Mouse (Mus musculus) cerebellum, adult 9-10 months (tissue): ENCODE data around the gene Vgf.

Source experiments
- DNase-seq: peaks from one replicate; pipeline ENCODE4 v3.0.0; 2022

Gene Vgf

GRCm38 (mm10) chr5:137026092-137026491 is at the start of gene Vgf:
Gene Vgf (plus strand): TSS chr5:137026392.
- DNase-seq: no peak

DNA sequence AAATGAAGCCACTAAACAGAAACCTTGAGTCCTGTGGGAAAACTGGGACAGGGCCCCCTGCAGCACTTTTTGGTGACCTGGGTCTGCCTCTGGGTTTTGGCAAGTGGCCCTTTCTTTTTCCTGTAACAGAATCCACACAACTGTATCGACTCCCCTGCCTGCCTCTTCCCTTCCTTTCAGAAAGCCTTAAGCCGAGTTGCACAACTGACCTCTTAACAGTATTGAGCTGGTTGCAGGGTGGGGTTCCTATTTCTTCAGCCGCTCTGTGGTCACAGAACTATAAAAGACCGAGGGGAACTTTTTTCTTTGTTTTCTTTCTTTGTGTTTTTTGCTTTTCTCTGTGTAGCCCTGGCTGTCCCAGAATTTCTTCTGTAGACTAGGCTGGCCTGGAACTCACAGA is 48.4 kb upstream of the Vgf start:
- no peak for DNase-seq

- no peak for DNase-seq
These were observed 46.4 kb upstream of the Vgf start for GRCm38 (mm10) chr5:136979762-136980161.

DNA sequence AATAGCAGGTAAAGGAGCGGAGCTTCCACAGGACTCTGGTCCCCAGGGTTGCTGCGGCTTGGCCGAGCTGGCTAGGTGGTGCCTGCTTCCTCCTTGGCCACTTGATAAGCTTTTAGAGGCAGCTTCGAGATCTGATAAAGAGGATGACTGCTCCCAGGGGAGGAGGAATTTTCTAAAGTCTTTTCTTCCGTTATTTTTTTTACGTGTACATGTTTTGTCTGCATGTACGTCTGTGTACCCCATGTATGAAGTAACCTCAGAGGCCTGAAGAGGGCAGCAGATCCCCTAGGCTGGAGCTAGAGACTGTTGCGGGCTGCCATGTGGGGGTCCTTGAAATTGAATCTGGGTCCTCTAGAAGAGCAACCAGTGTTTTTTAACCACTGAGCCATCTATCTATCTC is 45.2 kb upstream of the Vgf start:
- no peak for DNase-seq

DNA sequence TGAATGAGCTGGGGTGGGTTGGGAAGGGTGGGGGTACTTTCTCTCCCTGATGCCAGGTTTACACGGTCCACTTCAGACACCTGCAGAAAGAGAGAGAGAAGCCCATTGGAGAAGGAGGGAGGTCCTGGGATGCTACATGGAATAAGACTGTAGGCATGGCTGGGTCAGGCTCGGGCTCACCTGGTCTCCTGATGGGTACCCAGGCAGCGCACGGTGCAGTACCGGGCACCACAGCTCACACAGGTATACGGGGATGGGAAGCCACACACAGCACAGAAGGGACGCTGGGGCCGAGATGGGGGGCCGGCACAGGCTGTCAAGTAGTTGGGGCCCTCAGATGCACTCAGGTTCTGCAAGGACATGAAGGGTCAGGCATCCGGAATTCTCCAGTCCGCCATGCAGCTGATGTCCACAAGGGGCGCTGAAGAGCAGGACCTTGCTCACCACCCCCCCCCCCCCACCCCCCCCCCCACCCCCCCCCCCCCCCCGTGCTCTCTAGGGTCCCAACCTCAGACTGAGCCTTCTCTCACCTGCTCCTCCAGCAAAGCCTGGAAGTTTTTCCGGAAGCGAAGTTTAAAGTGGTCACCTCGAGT is 43.8 kb upstream of the Vgf start:
- DNase-seq: peak; percentile 45

- DNase-seq: peak; percentile 23
These were observed 41.4 kb upstream of the Vgf start for GRCm38 (mm10) chr5:136984828-136985227.

DNA sequence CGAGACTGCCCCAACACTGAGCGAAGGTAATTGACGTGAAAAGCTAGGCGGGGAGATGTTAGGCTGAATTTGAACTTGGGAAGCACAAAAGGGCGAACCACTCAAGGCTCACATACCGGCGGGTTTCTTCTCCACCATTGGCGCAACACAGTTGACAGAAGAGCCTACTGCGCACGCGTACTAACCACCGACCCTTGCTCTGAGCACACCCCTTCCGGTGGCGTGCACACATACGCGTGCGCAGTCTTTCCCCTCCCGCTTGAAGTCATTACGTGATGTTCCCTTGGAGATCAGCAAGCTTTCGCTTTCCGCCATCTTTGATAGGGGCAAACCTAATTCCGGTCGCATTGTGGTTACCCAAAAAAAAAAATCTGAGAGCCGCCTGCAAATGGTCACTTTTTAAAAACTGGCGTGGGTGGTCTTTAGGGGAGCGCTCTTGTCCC is 39.5 kb upstream of the Vgf start, which contains the start of gene Plod3:
Gene Plod3, plus strand, starts transcription at position 325 of the 443 bp plus-strand sequence.
- peak; percentile 98 for DNase-seq

- peak; percentile 85 for DNase-seq
These were observed 38.9 kb upstream of the Vgf start for GRCm38 (mm10) chr5:136987138-136987933.

DNA sequence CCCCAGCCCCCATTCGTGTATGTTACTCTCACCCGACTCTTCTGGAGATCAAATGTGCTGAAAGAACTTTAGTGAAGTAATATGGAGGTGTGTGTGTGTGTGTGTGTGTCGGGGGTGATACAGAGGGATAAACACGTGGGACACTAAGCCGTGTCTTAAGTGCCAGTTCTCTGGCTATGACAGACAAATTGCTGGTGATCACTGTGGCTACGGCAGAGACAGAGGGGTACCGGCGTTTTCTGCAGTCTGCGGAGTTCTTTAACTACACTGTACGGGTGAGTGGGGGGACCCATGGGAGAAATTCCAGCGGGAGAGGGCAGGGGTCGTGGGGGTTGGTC is 38.3 kb upstream of the Vgf start, which contains the start of gene Znhit1:
Gene Znhit1, minus strand, starts transcription at position 88 of the 338 bp plus-strand sequence.
- no peak for DNase-seq

DNA sequence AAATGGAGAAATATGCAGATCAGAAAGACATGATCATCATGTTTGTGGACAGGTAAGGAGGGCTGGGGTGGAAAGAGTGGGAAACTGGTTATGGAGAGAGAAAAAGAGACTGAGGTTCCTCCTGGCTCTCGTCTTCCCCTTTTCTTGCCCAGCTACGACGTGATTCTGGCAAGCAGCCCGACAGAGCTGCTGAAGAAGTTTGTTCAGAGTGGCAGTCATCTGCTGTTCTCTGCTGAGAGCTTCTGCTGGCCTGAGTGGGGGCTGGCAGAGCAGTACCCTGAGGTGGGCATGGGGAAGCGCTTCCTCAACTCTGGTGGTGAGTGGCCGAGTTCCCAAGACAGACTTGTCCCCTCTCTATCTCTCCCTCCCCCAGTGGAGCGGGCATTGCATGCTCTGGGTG is 37.8 kb upstream of the Vgf start:
- DNase-seq: peak; percentile 46

- peak; percentile 31 for DNase-seq
These were observed 36.4 kb upstream of the Vgf start for GRCm38 (mm10) chr5:136989801-136990200.

DNA sequence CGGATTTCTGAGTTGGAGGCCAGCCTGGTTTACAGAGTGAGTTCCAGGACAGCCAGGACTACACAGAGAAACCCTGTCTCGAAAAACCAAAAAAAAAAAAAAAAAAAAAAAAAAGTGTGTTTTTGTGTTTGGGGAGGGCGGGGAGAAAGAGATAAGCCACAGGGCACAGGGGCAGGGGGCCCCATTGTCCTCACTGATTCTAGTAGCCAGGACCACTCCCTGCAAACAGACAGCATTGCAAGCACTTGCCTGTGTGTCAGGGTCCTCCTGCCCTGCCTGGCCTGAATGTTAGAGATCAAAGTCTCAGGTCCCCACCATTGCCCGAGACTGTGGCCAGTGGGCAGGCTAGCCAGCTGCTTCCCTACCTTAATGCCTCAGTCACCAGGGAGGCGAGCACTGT is 26.7 kb upstream of the Vgf start:
- DNase-seq: no peak

- no peak for DNase-seq
These were observed 25.6 kb upstream of the Vgf start for GRCm38 (mm10) chr5:137000612-137001011.

DNA sequence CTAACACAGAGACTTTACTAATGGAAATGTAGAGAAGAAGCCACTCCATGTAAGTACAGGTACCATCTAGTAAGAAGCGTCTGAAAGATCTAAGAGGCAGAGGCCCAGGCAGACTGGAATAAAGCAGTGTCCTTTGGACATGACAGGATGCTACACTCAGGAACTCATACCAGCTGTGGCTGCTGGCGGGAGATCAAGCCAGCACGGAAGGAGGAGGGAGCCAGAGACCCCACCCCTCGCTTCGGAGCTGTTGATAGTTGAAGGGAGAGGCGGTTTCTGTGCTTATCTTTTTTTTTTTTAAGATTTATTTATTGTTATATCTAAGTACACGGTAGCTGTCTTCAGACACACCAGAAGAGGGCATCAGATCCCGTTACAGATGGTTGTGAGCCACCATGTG is 18.9 kb upstream of the Vgf start:
- no peak for DNase-seq

DNA sequence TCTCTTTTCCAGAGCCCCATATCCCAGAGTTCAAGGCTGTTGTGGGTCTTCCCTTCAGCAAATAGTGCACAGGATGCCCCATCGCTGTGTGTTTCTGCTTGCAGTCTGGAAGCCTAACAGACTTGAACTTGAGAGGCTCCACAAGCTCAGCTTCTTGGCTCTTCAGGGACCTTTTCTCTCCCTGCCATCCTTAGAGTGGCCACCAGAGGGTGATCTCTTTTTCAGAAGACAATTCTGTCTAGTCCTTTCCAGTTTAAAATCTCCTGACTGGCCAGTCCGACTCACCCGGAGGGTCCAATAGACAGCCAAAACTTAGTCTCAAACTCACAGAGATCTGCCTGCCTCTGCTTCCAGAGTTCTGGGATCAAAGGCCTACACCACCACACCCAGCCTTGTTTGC is 16.2 kb upstream of the Vgf start:
- peak; percentile 40 for DNase-seq

GRCm38 (mm10) chr5:137012401-137012950 is 13.7 kb upstream of the Vgf start:
- no peak for DNase-seq

- DNase-seq: no peak
These were observed 10.3 kb upstream of the Vgf start for GRCm38 (mm10) chr5:137015913-137016312.

DNA sequence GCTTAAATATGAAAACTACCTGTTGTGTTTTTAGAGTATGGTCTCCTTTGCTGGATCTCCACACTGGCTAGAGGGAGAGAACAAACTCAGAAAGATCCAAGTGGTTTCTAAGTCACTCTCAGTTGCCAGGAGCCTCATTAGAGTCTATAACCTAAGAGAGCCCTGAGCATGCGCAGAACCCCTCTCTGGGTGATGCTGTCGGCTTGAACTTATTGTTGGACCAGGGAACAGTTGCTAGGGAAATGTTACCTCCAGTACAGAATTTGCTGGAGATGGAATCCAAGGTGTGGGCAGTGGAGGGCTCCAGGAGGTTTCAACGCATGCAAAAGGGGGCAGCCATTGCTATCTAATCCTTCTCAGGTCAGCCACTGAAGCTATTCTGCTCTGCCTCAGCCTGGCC is 1.9 kb upstream of the Vgf start:
- DNase-seq: no peak

GRCm38 (mm10) chr5:137025132-137025531 is 1.1 kb upstream of the Vgf start:
- peak; percentile 74 for DNase-seq

DNA sequence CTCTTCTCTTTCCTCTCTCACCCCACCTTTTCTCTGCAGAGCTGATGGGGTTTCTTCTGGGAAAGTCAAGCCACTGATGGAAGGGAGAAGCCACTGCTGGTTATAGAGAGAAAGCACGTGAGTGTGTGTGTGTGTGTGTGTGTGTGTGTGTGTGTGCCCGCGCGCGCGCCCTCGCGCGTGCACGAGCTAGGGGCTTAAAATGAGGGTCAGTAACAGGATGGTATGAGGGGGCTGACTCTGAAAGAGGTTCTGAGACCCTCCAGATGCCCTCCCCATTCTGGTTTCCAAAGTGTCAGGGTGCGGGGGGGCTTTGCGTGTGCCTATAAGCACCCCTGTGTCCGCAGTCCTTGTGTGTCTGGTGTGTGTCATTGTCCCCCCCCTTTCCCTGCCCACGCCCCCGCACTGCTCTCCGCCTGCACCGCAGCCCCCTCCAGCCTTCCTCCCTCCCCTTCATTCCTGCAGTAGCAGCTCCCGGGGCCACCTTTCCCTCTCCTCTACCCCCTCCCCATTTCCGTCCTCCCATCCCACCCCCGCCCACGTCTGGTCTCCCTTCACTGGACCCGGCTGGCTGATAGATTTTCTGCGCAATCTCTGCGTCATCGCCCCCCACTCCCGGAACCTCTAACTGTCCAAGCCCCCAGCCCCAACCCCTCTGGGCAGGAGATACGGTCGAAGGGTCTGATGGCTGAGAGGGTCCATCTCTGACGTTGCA is 2.5 kb downstream of the Vgf start:
- no peak for DNase-seq

GRCm38 (mm10) chr5:137029273-137029585 is 3.0 kb downstream of the Vgf start:
- no peak for DNase-seq

DNA sequence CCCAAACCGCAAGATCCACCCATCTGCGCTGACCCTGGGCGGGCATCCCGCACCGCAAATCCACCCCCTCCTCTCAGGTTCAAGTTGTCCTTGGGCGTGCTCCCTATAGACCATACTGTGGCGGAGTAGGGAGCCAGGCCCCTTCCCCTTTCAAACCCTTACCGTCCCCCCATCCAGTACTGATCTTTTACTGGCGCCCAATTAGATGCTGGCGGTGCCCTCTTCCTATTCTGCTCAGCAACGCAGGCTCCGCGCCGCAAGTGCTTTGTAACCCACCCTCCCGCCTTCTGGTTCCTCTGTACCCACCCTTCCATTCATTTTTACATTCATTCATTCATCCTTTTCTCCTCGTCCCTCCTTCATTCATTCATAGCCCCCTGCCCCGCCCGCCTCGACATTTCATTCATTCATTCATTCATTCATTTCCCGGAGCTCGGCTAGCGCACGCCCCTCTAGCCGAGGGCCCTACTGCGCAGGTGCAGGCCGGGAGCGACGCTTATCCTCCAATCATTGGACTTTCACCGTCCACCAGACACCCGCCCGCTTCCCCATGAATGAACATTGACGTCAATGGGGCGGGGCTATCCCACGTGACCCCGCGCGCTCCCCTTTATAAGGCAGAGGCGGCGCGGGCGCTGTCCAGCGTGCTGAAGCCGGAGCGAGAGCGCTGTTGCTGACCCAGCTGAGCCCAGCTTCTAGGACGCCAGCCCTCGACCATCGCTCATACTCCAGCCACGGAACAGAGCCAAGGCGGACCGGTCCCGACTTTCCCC is 3.6 kb downstream of the Vgf start:
- DNase-seq: peak; percentile 95

GRCm38 (mm10) chr5:137030416-137030810 is 4.2 kb downstream of the Vgf start:
- no peak for DNase-seq
